Mouse (Mus musculus) midbrain, embryonic 15.5 days (tissue): ENCODE results near the gene Cit. TPM values are rescaled to one million over a fixed set of nuclear protein-coding genes. Genes with fewer than 3 reads are reported as not detected.

Experiments used
- ATAC-seq: fragments of 200-750 bp; cut with Nextera tagmentation; replicated peaks from 2 replicates; pipeline ENCODE4 v1.8.0; 2017; ENCODE audit warnings: moderate TSS enrichment
- H3K27ac ChIP-seq: fragments of 300-500 bp; sonication (generic); 2 replicates; pipeline ENCODE4 v1.5.1; 2015; ENCODE audit warnings: mild to moderate bottlenecking, inconsistent platforms
- H3K27me3 ChIP-seq: fragments of 300-500 bp; sonication (generic); replicated peaks from 2 replicates; pipeline ENCODE4 v1.6.1; 2015; ENCODE audit warnings: inconsistent platforms
- H3K36me3 ChIP-seq: fragments of 300-500 bp; sonication (generic); replicated peaks from 2 replicates; pipeline ENCODE4 v1.6.1; 2015; ENCODE audit warnings: inconsistent platforms
- H3K4me1 ChIP-seq: fragments of 300-500 bp; sonication (generic); 2 replicates; pipeline ENCODE4 v1.6.1; 2015; ENCODE audit warnings: inconsistent platforms
- H3K4me2 ChIP-seq: fragments of 300-500 bp; sonication (generic); 2 replicates; pipeline ENCODE4 v1.6.1; 2015; ENCODE audit warnings: inconsistent platforms, mild to moderate bottlenecking, moderate library complexity
- H3K4me3 ChIP-seq: fragments of 300-500 bp; sonication (generic); 2 replicates; pipeline ENCODE4 v1.5.1; 2015; ENCODE audit warnings: mild to moderate bottlenecking, inconsistent platforms
- H3K9ac ChIP-seq: fragments of 300-500 bp; sonication (generic); 2 replicates; pipeline ENCODE4 v1.6.1; 2015; ENCODE audit warnings: mild to moderate bottlenecking, inconsistent platforms
- H3K9me3 ChIP-seq: fragments of 300-500 bp; sonication (generic); 2 replicates; pipeline ENCODE4 v1.6.1; 2016; ENCODE audit warnings: inconsistent platforms
- WGBS: fragments of 180-500 bp; shearing (Covaris S2); methylation state at CpG from one replicate; pipeline ENCODE4 v1.1.7; 2015; ENCODE audit warnings: mixed read lengths; 5-methylcytosine and 5-hydroxymethylcytosine counted together
- polyA plus RNA-seq: library from polyadenylated mRNA; unstranded; fragments of >200 nt; fragmentation: Nextera tagmentation; extraction: Ambion mirVana; gene quantifications from 2 replicates; pipeline ENCODE4 v1.2.1, GENCODE M21; 2015

Gene Cit
- polyA plus RNA-seq, 1 experiment from 2014 or later, result 25.8 TPM

DNA sequence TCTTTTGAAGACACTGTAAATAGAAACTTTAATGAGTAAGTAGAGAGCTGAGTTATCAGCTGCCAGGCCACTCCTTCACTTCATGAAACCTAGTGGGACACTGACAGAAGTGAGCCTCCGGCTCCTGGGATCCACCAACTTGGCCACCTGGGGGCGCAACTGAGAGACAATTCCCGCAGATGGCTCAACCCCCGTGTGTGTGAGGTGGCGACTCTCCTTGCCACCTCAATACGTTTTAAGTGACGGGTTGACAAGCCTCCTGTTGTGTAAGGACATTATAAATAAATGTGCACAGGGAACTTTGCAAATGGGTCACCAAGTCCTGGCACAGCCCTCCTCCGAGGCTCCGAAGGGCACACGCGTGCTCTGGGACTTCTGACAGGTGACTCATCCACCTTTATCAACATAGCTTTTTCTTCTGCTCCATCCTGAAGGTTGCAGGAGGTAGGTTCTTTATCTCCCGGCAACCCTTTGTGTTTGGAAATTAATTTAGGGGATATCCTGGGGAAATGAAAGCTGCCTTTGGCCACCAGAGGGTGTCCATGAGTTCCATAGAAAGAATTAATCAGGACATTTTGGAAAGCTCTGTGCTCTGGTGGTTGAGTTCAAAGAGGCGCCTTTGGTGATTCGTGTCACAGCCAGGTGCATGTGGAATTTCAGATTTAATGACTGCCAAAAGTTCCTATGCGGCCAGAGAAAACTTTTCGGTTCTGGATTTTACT, 83.9 kb downstream of the Cit start:
- 87% methylated on average over 16 of the region's 16 CpGs for WGBS
- Histone ChIP-seq H3K4me2 (no peak overlapping the region), H3K27ac (no peak overlapping the region), H3K36me3 (peaks cover 8% of the 10 kb centered on the region), H3K4me3 (no peak overlapping the region), H3K9ac (no peak overlapping the region), H3K9me3 (no peaks in the 10 kb centered on the region), H3K4me1 (no peaks in the 10 kb centered on the region), H3K27me3 (no peaks in the 10 kb centered on the region)
- ATAC-seq, result no peak

DNA sequence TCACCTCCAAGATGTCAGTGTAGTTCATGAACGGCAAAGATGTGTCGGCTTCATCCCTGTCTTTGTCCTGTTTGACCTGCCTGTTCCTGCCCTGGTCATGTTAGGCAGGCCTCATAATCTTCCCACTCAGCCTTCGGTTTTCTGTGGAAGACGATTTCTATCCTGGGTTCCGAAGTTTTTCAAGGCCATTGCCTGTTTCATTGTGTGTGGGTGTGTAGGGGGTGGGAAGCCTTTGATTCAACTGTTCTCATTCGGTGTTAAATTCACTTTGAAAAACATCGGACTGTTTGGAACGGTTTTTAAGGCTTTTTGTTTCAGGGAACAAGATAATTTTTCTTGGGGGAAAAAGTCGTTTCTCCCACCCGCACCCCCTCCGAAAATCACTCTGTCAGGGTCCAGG, 87.2 kb downstream of the Cit start:
- Histone ChIP-seq H3K27ac (no peak overlapping the region), H3K4me2 (no peak overlapping the region), H3K9me3 (no peaks in the 10 kb centered on the region), H3K27me3 (no peaks in the 10 kb centered on the region), H3K36me3 (peaks cover 8% of the 10 kb centered on the region), H3K4me3 (no peak overlapping the region), H3K9ac (no peak overlapping the region), H3K4me1 (no peaks in the 10 kb centered on the region)
- ATAC-seq, result no peak
- WGBS, result 95% methylated on average over 11 of the region's 11 CpGs

DNA sequence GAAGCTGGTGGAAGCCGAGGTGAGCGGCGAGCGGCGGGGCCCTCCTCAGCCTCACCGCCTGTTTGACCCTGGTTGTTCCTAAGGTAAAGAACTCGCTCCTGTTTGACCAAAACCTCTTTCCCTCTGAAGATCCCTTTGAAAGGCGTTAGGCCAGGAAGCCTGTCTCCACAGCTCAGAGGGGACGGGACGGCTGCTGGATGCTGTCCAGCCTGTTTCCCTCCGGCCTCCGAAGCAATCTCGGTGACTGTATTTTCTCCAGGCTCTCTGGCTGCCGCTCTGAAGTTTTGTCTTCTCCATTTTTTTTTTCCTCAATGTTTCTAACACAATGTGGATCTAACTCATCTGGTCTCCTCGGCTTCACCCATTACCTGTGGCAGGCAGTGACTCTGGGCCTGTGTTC, 91.8 kb downstream of the Cit start:
- H3K36me3 ChIP-seq, result no peaks in the 10 kb centered on the region
- H3K4me3 ChIP-seq, result no peak overlapping the region
- H3K4me1 ChIP-seq, result no peaks in the 10 kb centered on the region
- no peak overlapping the region for H3K4me2 ChIP-seq
- no peaks in the 10 kb centered on the region for H3K9me3 ChIP-seq
- WGBS, result 92% methylated on average over 15 of the region's 15 CpGs
- no peak overlapping the region for H3K9ac ChIP-seq
- ATAC-seq, result no peak
- H3K27me3 ChIP-seq, result no peaks in the 10 kb centered on the region
- no peak overlapping the region for H3K27ac ChIP-seq

DNA sequence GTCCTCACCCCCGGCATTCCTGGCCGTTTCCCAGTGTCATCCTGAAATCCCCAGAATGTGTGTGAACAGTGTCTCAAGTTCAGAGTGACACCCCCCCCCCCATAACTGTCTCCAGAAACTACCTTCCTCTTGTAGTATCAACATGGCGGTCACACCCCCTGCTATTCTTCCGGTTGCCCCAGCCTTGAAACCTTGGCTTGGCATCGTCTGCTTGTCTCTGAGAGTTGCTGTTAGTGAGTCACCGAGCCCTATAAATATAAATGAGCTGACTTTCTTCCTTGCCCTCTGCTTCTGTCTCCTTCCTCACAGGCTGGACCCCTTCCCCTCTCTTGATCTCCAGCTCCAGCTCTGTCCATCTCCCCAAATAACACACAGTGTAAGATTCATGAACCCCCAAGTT, 92.5 kb downstream of the Cit start:
- Histone ChIP-seq H3K9ac (no peak overlapping the region), H3K4me3 (no peak overlapping the region), H3K4me1 (no peaks in the 10 kb centered on the region), H3K4me2 (no peak overlapping the region), H3K36me3 (no peaks in the 10 kb centered on the region), H3K9me3 (no peaks in the 10 kb centered on the region), H3K27me3 (no peaks in the 10 kb centered on the region), H3K27ac (no peak overlapping the region)
- ATAC-seq, result no peak
- 92% methylated on average over 6 of the region's 6 CpGs for WGBS

DNA sequence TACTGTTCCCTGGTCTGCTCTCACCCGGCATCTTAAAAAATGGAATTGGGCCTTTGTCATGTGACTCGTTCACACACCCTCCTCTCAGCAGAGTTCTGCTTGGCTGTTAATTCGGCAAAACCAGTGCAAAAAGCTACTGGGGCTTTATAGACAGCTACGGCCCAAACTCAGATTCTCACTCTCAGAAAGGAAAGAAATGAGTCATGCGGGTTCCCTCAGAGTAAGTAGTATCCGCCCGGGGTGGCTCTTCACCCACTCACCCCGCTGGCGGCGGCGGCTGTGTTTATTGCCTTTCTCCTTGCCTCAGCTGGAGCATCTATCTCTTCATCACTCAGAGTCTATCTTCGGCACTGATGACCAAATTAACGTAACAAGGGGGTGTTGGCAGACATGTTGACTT, 93.9 kb downstream of the Cit start:
- 96% methylated on average over 13 of the region's 13 CpGs for WGBS
- no peak for ATAC-seq
- Histone ChIP-seq H3K27me3 (no peaks in the 10 kb centered on the region), H3K36me3 (no peaks in the 10 kb centered on the region), H3K9ac (no peak overlapping the region), H3K27ac (no peak overlapping the region), H3K4me3 (no peak overlapping the region), H3K4me2 (no peak overlapping the region), H3K4me1 (no peaks in the 10 kb centered on the region), H3K9me3 (no peaks in the 10 kb centered on the region)

DNA sequence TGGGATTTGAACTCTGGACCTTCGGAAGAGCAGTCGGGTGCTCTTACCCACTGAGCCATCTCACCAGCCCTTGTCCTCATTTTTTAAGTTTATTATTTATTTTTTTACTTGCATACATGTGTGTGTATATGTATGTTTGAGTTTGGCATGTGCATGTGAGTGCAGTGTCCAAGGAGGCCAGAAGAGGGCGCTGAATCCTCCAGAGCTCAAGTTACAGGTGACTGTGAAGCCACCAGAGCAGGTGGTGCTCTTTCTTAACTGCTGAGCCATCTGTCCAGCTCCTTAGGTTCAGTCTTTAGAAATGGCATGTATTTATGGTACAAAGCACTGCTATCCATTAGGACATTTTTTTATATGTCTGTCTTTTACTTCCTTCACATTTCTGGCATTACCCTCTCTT, 97.3 kb downstream of the Cit start:
- Histone ChIP-seq H3K27me3 (no peaks in the 10 kb centered on the region), H3K9me3 (no peaks in the 10 kb centered on the region), H3K27ac (no peak overlapping the region), H3K4me3 (no peak overlapping the region), H3K4me1 (no peaks in the 10 kb centered on the region), H3K9ac (no peak overlapping the region), H3K36me3 (0 out of 2 replicates have a peak, but pooled peaks cover 5% of the 10 kb centered on the region), H3K4me2 (no peak overlapping the region)
- no peak for ATAC-seq
- WGBS, result 93% methylated on average over 3 of the region's 3 CpGs

DNA sequence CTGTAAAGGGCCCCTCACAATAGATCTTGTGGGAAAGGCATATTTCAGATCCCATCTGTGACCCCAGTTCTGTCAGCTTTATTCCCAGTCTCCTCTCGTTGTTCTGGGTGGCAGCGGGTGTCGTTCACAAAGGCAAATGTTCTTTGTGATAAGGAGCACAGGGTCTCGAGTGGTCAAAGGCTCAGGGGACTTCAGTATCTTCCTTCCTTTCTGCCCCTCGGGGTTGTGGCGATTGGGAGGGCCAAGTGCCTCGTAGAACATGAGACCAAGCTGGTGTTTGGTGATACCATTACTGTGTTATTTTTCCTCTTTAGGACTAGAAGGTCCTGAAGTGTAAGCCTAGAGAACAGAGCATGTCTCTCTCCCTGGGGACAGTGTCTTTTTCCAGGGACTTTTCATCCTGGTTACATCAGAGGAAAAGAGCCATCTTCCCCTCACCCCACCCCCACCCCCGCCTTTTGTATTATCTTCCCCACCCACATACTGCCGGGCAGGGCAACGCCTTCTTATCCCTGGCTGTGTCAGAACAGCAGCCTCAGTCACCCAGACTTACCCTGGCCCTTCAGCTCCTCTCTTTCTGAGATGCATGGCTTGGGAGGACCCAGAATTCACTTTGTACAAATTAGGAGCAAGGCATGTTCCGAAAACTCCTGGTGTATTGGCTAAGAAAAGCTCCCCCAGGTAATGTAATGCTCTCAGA, 99.9 kb downstream of the Cit start:
- Histone ChIP-seq H3K36me3 (0 out of 2 replicates have a peak, but pooled peaks cover 8% of the 10 kb centered on the region), H3K4me3 (no peak overlapping the region), H3K4me2 (no peak overlapping the region), H3K4me1 (no peaks in the 10 kb centered on the region), H3K9me3 (no peaks in the 10 kb centered on the region), H3K27ac (no peak overlapping the region), H3K9ac (no peak overlapping the region), H3K27me3 (no peaks in the 10 kb centered on the region)
- no peak for ATAC-seq
- WGBS, result 57% methylated on average over 11 of the region's 11 CpGs

DNA sequence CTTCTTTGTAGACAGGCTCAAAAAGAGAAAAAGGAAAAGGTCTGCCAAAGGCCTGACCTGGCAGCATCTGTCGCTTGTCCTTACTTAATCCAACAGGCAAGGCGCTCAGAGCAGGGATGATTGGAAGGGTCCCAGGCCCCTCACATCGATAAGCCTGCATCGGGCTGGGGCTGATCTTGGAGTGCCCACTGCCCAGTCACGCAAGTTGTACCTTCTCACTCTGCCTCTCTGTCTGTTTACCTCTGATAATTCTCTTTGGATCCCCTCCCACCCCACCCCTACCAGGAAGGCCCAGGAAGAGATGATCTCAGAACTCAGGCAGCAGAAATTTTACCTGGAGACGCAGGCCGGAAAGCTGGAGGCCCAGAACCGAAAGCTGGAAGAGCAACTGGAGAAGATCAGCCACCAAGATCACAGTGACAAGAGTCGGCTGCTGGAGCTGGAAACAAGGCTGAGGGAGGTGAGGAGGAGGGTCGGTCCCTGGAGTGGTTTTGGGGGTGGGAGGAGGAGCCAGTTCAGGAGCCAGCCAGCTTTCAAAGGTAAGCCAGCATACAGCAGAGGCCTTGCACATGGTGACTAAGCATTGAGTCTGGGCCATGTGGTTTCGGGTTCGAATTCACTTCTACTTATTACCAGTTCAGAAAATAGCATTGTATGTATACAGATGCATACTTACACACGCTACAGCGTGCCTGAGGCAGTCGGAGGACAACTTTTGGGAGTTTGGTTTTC, 102.7 kb downstream of the Cit start:
- no peaks in the 10 kb centered on the region for H3K9me3 ChIP-seq
- H3K4me3 ChIP-seq, result no peak overlapping the region
- H3K36me3 ChIP-seq, result peaks cover 26% of the 10 kb centered on the region; the same call in 1 of the 2 replicates
- H3K9ac ChIP-seq, result no peak overlapping the region
- H3K4me1 ChIP-seq, result no peaks in the 10 kb centered on the region
- no peak overlapping the region for H3K27ac ChIP-seq
- WGBS, result 92% methylated on average over 15 of the region's 15 CpGs
- no peak for ATAC-seq
- no peaks in the 10 kb centered on the region for H3K27me3 ChIP-seq
- no peak overlapping the region for H3K4me2 ChIP-seq

DNA sequence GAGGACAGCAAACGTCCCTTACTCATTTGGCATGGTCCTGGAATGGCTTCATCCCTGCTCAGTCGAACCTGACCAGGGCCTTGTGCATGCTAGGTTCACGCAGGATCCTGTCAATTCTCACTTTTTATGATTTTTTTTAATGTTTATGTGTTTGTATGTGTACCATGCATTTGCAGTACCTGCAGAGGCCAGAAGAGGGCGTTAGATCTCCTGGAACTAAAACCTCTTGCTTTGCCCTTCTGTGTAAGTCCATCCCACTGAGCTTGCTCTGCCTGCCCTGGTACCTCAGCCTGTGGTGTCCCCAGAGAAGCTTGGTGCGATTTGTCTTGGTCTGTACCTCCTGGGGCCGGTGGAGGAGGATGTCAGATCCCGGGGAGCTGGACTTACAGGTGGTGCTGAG, 105.9 kb downstream of the Cit start:
- Histone ChIP-seq H3K27ac (no peak overlapping the region), H3K9me3 (no peaks in the 10 kb centered on the region), H3K36me3 (peaks cover 35% of the 10 kb centered on the region), H3K4me3 (no peak overlapping the region), H3K4me2 (no peak overlapping the region), H3K9ac (no peak overlapping the region), H3K27me3 (no peaks in the 10 kb centered on the region), H3K4me1 (no peaks in the 10 kb centered on the region)
- ATAC-seq, result no peak
- WGBS, result 86% methylated on average over 7 of the region's 7 CpGs

DNA sequence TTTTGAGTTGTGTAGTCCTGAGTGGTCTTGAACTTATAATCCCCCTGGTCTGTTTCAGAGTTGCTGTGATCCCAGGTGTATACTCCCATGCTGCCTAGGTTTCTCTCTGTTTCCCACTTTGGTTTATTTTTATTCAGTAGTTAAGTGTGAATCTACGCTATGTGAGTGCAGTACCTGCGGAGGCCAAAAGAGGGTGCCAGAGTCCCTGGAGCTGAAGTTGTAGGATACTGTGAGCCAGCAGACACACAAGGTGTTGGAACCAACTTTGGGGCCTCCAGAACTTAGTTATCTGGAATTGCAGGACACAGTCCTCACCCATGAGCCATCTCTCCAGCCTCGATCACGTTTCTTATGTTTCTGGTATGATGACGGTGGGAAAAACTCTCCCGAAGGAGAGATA, 108.1 kb downstream of the Cit start:
- no peak for ATAC-seq
- no peaks in the 10 kb centered on the region for H3K9me3 ChIP-seq

DNA sequence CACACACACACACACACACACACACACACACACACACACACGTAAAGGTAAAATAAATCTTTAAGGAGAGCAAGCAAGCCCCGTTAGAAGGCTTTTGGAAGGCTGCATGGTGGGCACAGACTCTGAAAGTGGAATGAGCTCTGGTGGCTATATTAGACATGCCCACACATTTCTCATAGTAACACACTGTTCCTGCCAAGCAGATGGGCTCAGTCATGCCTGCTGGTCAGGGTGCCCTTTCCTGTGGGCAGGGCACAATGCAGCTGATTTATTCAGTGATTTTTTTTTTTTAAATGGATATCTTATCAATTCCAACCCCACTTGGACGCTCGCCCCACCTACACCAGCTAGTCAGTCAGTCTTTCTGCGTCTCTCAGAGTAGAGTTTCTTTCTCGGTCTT, 109.0 kb downstream of the Cit start:
- Histone ChIP-seq H3K4me1 (no peaks in the 10 kb centered on the region), H3K9me3 (no peaks in the 10 kb centered on the region), H3K27ac (no peak overlapping the region), H3K4me3 (no peak overlapping the region), H3K4me2 (no peak overlapping the region), H3K9ac (no peak overlapping the region), H3K36me3 (peaks cover 27% of the 10 kb centered on the region), H3K27me3 (no peaks in the 10 kb centered on the region)
- no peak for ATAC-seq
- WGBS, result 98% methylated on average over 6 of the region's 6 CpGs

More for the DNA sequence above, 108.1 kb downstream of the Cit start:
- Histone ChIP-seq H3K4me1 (no peaks in the 10 kb centered on the region), H3K27ac (no peak overlapping the region), H3K9ac (no peak overlapping the region), H3K4me3 (no peak overlapping the region), H3K4me2 (no peak overlapping the region), H3K36me3 (peaks cover 30% of the 10 kb centered on the region), H3K27me3 (no peaks in the 10 kb centered on the region)
- 97% methylated on average over 6 of the region's 6 CpGs for WGBS

DNA sequence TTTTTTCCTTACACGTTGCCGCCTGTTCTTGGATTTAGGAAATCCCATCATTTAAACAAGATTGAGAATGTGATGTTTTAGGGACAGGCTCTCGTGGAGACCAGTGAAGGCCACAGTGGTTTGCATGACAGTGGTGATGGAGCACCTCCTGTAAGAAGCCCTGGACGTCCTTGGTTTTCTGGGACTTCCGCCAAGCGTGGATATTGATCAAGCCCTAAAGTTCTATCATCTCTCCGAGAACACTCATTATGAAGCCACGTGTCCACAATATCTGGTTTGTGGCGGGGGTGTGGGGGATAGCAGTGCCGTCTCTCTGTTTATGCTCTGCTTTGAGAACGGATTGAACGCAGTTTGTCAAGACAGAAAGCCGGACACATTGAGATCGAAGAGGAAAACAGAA, 109.5 kb downstream of the Cit start:
- Histone ChIP-seq H3K27me3 (no peaks in the 10 kb centered on the region), H3K27ac (no peak overlapping the region), H3K9me3 (no peaks in the 10 kb centered on the region), H3K4me2 (no peak overlapping the region), H3K4me1 (no peaks in the 10 kb centered on the region), H3K4me3 (no peak overlapping the region), H3K9ac (no peak overlapping the region), H3K36me3 (peaks cover 27% of the 10 kb centered on the region)
- WGBS, result 97% methylated on average over 14 of the region's 14 CpGs
- ATAC-seq, result no peak
